Mouse (Mus musculus): Measurements from ENCODE around the gene Actl7b. TPM values are rescaled to one million over a fixed set of nuclear protein-coding genes. Genes with fewer than 3 reads are reported as not detected.

Gene Actl7b
- polyA plus RNA-seq, 1 experiment from 2014 or later: 0.08 TPM

GRCm38 (mm10) chr4:56696401-56696800 lies 44.8 kb downstream of the Actl7b start:
- no peaks in the 10 kb centered on the region for H3K4me1 ChIP-seq (ENCODE audit: insufficient read depth, low read depth, low read length)
- H3K9me3 ChIP-seq (ENCODE audit: low read length): no peaks in the 10 kb centered on the region
- TF ChIP-seq CTCF (IDR thresholded peaks at IDR 0.05) (no peak), EP300 (IDR thresholded peaks at IDR 0.05) (no peak)
- DNase-seq (ENCODE audit: low spot score): no peak
- no peak for ATAC-seq
- H3K27me3 ChIP-seq (replicated peaks; ENCODE audit: insufficient read depth, low read length): no peaks in the 10 kb centered on the region
- 75% methylated on average over 7 of the region's 7 CpGs for WGBS
- H3K27ac ChIP-seq (ENCODE audit: low read length): no peak overlapping the region
- no peak overlapping the region for H3K4me3 ChIP-seq (ENCODE audit: low read depth, low read length)
- H3K9ac ChIP-seq (replicated peaks; ENCODE audit: low read depth): no peak overlapping the region
- no peak overlapping the region for H3K4me2 ChIP-seq (replicated peaks; ENCODE audit: low read depth, low read length)
- H3K36me3 ChIP-seq (ENCODE audit: insufficient read depth, low read length): no peaks in the 10 kb centered on the region

Other genes with a start within 250 kb of the Actl7b start
- gene Gm26657, start 1.4 kb downstream of the Actl7b start, polyA plus RNA-seq (2015; fragmentation: Nextera tagmentation; extraction: Ambion mirVana): not detected in 2 replicates
- not detected in 2 replicates for gene Actl7a, start 2.0 kb upstream of the Actl7b start, polyA plus RNA-seq (2015; fragmentation: Nextera tagmentation; extraction: Ambion mirVana)
- 14.3 and 16.4 TPM in 2 replicates for gene Elp1, start 60.9 kb upstream of the Actl7b start, polyA plus RNA-seq (2015; fragmentation: Nextera tagmentation; extraction: Ambion mirVana)
- 4.3 and 4.7 TPM in 2 replicates for gene Fam206a, start 60.9 kb upstream of the Actl7b start, polyA plus RNA-seq (2015; fragmentation: Nextera tagmentation; extraction: Ambion mirVana)
- 15.2 and 16.1 TPM in 2 replicates for gene Ctnnal1, start 123.7 kb upstream of the Actl7b start, polyA plus RNA-seq (2015; fragmentation: Nextera tagmentation; extraction: Ambion mirVana)
- 12.6 and 16.7 TPM in 2 replicates for gene Tmem245, start 206.0 kb upstream of the Actl7b start, polyA plus RNA-seq (2015; fragmentation: Nextera tagmentation; extraction: Ambion mirVana)
- gene Frrs1l, start 248.9 kb upstream of the Actl7b start, polyA plus RNA-seq (2015; fragmentation: Nextera tagmentation; extraction: Ambion mirVana): 0.91 and 1.7 TPM in 2 replicates